Mouse (Mus musculus): ENCODE results near the gene Uhmk1. TPM values are rescaled to one million over a fixed set of nuclear protein-coding genes. Genes with fewer than 3 reads are reported as not detected.

Uhmk1 gene
- total RNA-seq, 2 experiments from 2014 or later: 139 to 144 TPM

GRCm38 (mm10) chr1:170148536-170148935 lies 66.7 kb downstream of the Uhmk1 start:
- intact Hi-C loops (cut with DNase I): no loop called here

GRCm38 (mm10) chr1:170147651-170148448 lies 67.3 kb downstream of the Uhmk1 start:
- no peak for DNase-seq (ENCODE audit: extremely low spot score in 1 of 2, low spot score in 2 of 2)
- intact Hi-C loops (cut with DNase I): no loop called here

More at GRCm38 (mm10) chr1:170148536-170148935, 66.7 kb downstream of the Uhmk1 start:
- DNase-seq (ENCODE audit: extremely low spot score in 1 of 2, low spot score in 2 of 2): no peak

- DNase-seq (ENCODE audit: extremely low spot score in 1 of 2, low spot score in 2 of 2): no peak
- intact Hi-C loops (cut with DNase I): no loop called here
These were observed 69.6 kb downstream of the Uhmk1 start for GRCm38 (mm10) chr1:170145606-170146005.

Other genes starting within 250 kb of the Uhmk1 start
- 10 to 100 TPM; 18.8 to 19.5 TPM for gene Hsd17b7, start 246.2 kb downstream of the Uhmk1 start, total RNA-seq (2021)
- gene Ddr2, start 104.6 kb downstream of the Uhmk1 start, total RNA-seq (2021): 1 to 10 TPM; 5.9 to 7.7 TPM
- 10 to 100 TPM; 62.5 to 66.7 TPM for gene Uap1, start 40.4 kb downstream of the Uhmk1 start, total RNA-seq (2021)
- not detected for gene Sh2d1b2, start 17.4 kb upstream of the Uhmk1 start, total RNA-seq (2021)
- not detected for gene Sh2d1b1, start 61.9 kb upstream of the Uhmk1 start, total RNA-seq (2021)
- gene Gm7694, start 90.9 kb upstream of the Uhmk1 start, total RNA-seq (2021): 1 to 10 TPM; 2.1 to 2.3 TPM
- gene Spata46, start 93.4 kb upstream of the Uhmk1 start, total RNA-seq (2021): not detected